Mouse (Mus musculus): ENCODE measurements around the gene Entpd7. TPM values are rescaled to one million over a fixed set of nuclear protein-coding genes. Genes with fewer than 3 reads are reported as not detected.

Entpd7 gene
- total RNA-seq (2023), result 17.6 to 23.5 TPM (median 21.2 TPM) in 4 replicates

DNA sequence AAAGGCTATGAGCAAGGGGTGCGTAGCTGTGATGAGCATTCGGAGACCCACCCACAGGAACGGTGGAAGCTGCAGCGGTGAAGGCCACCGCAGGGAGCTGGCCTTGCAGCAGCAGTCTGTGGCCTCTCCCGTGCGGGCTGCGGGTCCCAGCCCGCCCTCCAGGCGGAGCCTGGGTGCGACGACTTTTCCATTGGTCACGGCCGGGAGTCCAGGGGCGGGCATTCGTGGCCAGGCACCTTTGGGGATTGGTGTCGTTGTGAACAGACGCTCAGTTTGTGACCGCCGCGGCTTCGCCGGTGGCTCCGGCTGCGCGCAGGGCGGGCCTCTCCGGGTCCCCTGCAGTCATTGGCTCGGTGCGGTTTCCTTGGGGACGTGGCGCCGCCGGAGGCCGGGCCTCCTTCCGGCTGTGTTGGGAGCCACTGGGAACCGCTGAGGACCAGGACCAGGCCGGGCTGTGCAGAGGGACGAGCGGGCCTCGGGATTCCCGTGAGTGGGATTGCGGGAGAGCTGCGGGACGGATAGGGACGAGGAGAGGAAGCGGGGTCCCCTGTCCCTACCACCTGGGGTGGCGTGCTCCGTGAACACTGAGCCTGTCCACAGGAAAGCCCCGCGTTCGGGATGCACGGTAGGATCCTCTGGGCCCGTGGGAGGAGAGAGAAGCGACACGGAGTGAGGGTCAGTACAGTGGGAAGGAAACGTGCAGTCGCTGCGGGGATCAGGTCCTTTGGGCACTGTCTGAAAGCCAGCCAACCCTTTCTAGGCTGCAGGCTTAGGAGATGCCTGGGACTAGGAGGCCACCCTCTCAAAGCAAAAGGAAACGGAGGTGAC is at the start of gene Entpd7:
Entpd7 (plus strand) TSS at position 254 of the 828 bp plus-strand sequence.

DNA sequence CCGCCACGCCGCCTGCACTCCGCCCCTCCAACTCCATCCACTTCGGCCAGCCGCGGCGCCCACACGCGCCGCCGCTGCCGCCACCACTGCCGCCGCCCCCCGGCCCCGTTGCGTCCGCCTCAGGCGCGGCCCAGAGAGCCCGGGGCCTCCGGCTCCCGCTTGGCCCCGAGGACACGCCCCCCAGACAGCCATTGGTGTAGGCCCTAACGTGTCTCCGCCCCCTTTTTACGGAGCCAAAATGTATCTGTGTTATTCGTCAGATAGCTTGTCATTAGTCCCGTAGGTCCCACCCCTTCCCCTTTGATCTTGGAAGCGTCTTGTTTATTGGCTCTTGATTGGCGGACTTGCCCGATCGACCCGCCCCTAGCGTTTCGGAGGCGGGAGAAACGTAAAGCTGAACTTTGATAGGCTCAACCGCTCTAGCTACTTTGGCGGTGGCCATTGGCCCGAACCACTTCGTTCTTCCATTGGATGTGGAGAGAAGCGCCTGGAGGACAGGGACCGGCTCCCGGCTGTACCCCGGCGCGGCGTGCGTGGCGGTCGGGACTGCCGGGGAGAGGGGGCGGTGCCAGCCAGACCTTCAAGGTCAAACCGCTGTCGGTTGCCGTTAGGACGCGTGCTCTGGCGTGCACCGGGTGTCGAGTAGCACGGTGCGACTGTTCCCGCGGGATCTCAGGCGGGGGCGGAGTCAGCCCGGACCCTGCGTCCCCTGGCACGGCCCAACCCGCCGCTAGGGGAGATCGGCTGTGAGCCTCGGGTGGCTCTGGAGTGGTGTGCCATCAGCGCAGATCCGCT is 14.5 kb upstream of the Entpd7 start, which contains the start of gene Slc25a28:
Slc25a28 (minus strand) TSS at position 152 of the 795 bp plus-strand sequence.

DNA sequence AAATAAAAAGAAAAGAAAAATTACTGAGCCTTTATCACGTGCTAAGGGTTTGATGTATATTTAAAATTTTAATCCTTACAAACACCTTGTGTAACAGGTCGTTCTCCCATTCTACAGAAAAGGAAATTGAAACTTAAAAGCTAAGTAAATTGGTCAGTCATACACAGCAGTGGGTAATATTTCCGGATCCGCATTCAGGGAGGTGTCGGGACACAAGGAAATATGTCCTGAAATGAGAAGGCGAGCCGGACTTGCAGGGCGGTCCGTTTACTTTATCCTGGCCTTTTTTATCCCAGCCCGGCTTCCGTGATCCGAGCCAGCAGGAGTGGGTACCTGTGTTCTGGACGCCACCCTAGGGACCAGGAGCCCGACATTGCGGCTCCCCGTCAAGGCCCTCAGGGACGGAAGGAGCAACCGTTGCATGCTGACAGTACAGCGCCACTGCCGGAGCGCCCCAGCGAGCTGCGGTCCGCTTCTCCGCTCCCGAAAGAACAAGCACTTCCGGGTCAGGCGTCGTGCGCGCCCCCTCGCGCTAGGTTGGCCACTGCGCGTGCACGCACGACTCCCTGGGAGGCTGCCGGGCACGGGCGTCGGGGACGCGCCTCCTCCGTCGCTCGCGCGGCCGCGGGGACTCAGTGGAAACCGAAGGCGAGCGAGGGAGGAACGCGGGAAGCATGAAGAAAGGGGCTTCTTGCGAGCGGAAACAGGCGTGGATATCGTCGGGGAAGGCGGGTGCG is 63.2 kb downstream of the Entpd7 start, which contains the start of the genes Cutc and Cox15:
Cutc (plus strand) TSS at position 508 of the 737 bp plus-strand sequence.
Cox15 (minus strand) TSS at position 512 of the 737 bp plus-strand sequence.

DNA sequence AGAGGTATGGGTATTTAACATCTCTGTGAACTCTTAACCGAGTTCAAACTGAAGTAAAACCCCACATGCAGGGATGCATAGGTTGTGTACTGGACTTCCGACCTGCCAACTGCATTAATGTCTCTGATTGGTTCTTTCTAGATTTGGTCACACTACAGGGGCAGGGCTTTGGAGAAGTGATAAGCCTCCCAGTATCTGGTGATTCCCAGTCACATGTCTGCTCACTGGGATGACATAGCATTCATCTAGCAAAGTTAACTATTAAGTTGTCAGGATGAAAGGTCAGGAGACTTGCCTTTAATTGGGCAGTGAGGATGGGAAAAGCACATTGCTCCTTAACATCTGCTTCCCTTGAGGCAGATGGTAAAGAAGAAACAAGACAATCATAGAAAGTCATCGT is 92.5 kb downstream of the Entpd7 start, which contains the start of gene Abcc2:
Abcc2 (plus strand) TSS at position 213 of the 400 bp plus-strand sequence.

Other genes starting within 250 kb of the Entpd7 start
- gene Cnnm1, start 249.2 kb upstream of the Entpd7 start, total RNA-seq (2023), result not detected in 4 replicates
- gene Got1, start 165.1 kb upstream of the Entpd7 start, total RNA-seq (2023), result 89.2 to 108 TPM (median 96.8 TPM) in 4 replicates
- not detected in 4 replicates for gene Nkx2-3, start 77.3 kb upstream of the Entpd7 start, total RNA-seq (2023)
- gene Slc25a28, start 14.8 kb upstream of the Entpd7 start, total RNA-seq (2023), result 66.7 to 88.1 TPM (median 74.7 TPM) in 4 replicates
- gene Cutc, start 63.3 kb downstream of the Entpd7 start, total RNA-seq (2023), result 12.0 to 18.0 TPM (median 16.2 TPM) in 4 replicates
- gene Cox15, start 63.3 kb downstream of the Entpd7 start, total RNA-seq (2023), result 12.4 to 14.0 TPM (median 13.8 TPM) in 4 replicates
- gene Abcc2, start 92.5 kb downstream of the Entpd7 start, total RNA-seq (2023), result not detected in 4 replicates